Mouse (Mus musculus) E14TG2a.4 (cell line): ENCODE results near the gene Lmo7.
A peak's percentile ranks its signal among the peaks of the same experiment; 100 is the strongest.

ENCODE experiments used
- H3K27me3 ChIP-seq: 2 replicates; pipeline ENCODE4 v1.6.1; 2014; ENCODE audit warnings: low read length, control low read depth; ENCODE audit not compliant: insufficient read depth
- H3K36me3 ChIP-seq: 2 replicates; pipeline ENCODE4 v1.6.1; 2014; ENCODE audit warnings: low read length, control low read depth; ENCODE audit not compliant: insufficient read depth
- H3K4me1 ChIP-seq: replicated peaks from 2 replicates; pipeline ENCODE4 v1.6.1; 2014; ENCODE audit warnings: low read depth, low read length, control low read depth
- H3K4me3 ChIP-seq: replicated peaks from 2 replicates; pipeline ENCODE4 v1.5.1; 2014; ENCODE audit warnings: mild to moderate bottlenecking, low read length
- H3K9me3 ChIP-seq: 2 replicates; pipeline ENCODE4 v1.6.1; 2014; ENCODE audit warnings: low read length, control low read depth
- CTCF ChIP-seq: conservative IDR thresholded peaks from 2 replicates; pipeline ENCODE4 v1.5.1; 2014; ENCODE audit warnings: low read length
- NANOG ChIP-seq: IDR thresholded peaks from 2 replicates; pipeline ENCODE4 v1.6.1; 2014; ENCODE audit warnings: borderline replicate concordance, low read length, mixed read lengths
- POU5F1 ChIP-seq: IDR thresholded peaks from 2 replicates; pipeline ENCODE4 v1.6.1; 2014; ENCODE audit warnings: low read length, borderline replicate concordance

Gene Lmo7

DNA sequence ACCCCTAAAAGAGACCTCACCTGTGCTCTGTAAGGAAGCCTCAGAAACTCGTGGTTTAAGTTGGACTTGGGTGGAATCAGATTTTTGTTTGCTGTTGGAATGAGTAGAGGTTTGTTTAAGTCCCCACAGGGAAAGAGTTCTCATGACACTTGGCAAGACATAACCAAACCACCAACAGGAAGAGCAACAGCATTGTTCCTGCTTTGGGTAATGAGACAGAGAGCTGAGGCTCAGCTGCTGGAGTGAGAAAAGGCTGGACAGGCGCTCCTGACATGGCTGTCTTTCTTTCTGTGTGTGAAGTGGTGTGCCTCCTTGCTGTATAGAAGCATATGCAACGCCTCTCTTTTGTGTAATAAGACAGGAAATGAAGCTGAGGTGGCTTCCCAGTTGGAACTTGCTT is 132.3 kb downstream of the Lmo7 start:
- Histone ChIP-seq H3K36me3 (no peaks in the 10 kb centered on the region), H3K4me1 (no peaks in the 10 kb centered on the region), H3K27me3 (no peaks in the 10 kb centered on the region), H3K9me3 (no peaks in the 10 kb centered on the region), H3K4me3 (no peak overlapping the region)
- TF ChIP-seq POU5F1: no peak
- TF ChIP-seq NANOG: no peak
- TF ChIP-seq CTCF: no peak

DNA sequence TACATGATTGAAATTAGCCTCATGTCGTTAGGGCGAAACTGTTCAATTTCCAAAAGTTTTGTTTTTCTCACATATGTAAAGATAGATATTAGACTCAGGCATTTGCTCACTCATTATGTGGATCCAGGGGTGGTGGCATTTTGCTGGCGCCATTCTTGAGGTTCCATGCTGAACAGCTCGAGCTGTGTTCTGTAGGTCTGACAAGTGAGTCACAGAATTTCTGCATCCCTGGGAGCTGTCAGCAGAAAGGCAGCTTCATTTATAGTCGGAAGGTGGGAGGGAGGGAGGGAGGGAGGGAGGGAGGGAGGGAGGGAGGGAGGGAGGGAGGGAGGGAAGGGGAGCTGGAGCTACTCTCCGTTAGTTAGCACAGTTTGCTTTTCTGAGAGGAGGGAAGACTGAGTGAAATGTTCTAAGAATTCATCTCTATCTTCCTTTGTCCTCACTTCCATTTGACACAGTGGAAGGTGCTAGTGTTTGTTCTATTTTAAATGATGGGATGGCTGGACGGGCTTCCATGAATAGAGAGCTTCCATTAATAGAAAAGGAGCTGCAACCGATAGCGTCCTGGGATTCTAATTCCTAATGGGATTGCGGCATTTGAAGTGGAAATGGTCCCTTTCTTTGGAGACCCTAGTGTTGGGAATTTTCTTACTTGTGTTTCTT is 137.4 kb downstream of the Lmo7 start:
- Histone ChIP-seq H3K27me3 (no peaks in the 10 kb centered on the region), H3K36me3 (no peaks in the 10 kb centered on the region), H3K4me1 (peaks cover 27% of the 10 kb centered on the region), H3K9me3 (no peaks in the 10 kb centered on the region), H3K4me3 (no peak overlapping the region)
- TF ChIP-seq POU5F1 (no peak), NANOG (no peak), CTCF (no peak)

DNA sequence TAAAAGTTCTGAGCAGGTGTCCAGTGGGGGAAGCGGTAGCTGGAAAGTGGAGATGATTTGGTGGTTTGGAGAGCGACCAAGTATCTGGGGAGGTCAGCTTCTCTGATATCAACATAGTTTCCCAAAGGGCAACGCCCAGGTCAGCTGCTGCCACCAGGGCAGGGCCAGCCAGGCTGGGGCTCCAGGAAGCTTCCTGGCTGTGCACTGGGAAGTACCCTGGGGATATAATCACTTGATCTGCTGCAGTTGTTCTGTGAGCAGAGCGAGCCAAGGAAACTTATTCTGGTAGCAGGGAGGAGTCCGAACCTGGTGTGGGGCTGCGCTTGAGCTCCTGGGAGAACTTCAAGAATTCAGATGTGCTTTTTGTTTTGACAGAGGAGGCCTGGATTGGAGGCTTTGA is 139.4 kb downstream of the Lmo7 start:
- Histone ChIP-seq H3K4me1 (peaks cover 27% of the 10 kb centered on the region), H3K4me3 (no peak overlapping the region), H3K27me3 (no peaks in the 10 kb centered on the region), H3K36me3 (no peaks in the 10 kb centered on the region), H3K9me3 (no peaks in the 10 kb centered on the region)
- TF ChIP-seq NANOG (no peak), POU5F1 (no peak), CTCF (no peak)

DNA sequence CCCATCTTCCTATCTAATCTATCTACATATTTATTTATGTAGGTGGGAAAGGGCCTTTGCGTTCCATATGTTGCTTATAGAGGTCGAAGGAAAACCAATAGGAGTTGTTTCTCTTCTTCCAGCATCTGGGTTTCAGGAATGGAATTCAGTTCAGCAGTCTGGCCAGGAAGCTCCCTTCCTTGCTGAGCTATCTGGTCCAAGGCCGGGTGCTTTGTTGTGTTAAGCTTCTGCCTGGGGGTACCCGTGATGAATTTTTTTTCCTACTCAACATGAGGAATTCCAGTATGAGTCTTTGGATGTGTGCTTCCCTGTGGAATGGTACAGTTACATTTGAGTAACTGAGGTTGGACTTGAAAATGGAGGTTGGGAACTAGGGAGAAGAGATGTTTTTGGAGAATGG is 139.9 kb downstream of the Lmo7 start:
- TF ChIP-seq POU5F1 (no peak), CTCF (no peak), NANOG (peak; percentile 23; the same call in 1 of the 2 replicates)

DNA sequence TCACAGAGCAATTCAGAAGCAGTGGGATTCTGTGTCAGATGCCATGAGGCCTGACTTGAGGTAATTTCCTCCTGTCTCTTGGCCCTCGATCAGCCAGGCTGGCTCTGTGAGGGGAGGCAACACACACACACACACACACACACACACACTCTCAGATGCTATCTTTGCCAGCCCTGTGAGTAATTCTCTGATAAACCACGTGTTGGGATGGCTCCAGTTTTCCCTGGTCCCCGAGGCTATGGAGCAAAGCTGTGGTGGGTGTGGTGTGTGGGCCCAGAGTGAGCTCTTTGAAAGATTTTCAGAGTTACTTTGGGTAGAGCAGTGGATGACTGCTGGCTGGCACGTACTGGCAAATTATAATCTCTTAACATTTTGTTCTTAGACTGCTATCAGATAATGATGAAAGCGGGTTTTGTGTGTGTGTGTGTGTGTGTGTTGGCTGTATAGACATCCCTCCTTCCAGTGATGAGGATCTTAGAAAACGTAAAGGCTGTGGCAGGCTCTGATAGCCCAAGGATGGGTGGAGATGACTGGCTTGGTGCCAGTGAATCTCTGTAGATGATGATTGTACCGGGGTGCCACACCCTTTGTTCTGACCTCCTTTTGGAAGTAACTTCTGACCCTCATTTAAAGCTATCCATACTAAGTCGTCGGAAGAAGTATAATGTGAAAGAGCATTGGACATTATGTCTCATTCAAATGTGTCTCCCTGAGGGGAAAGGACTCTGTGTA is 140.6 kb downstream of the Lmo7 start:
- Histone ChIP-seq H3K36me3 (no peaks in the 10 kb centered on the region), H3K4me3 (no peak overlapping the region), H3K4me1 (peaks cover 27% of the 10 kb centered on the region), H3K27me3 (no peaks in the 10 kb centered on the region), H3K9me3 (no peaks in the 10 kb centered on the region)
- TF ChIP-seq CTCF: no peak
- no peak for TF ChIP-seq NANOG
- no peak for TF ChIP-seq POU5F1

More for the DNA sequence above, 139.9 kb downstream of the Lmo7 start:
- H3K4me3 ChIP-seq: no peak overlapping the region
- no peaks in the 10 kb centered on the region for H3K36me3 ChIP-seq
- peaks cover 27% of the 10 kb centered on the region for H3K4me1 ChIP-seq
- no peaks in the 10 kb centered on the region for H3K9me3 ChIP-seq
- no peaks in the 10 kb centered on the region for H3K27me3 ChIP-seq

DNA sequence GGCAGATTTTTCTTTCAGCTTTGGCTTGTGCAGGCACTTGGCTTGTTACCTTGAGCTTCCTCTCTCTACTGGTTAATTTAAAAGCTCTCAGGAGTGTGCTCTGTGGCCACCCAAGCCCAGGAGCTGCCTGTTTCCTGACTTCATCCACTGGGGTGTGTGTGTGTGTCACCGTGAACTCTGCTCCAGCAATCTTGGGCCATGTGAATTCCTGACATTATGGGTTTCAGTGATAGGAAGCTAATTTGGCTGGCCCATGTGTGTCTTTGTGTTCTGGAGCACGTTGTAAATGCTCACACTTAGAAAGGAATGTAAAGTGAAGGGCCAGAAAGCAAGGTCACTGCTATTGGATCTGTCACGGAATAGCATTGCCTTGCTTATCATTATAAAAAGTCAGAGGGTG is 143.1 kb downstream of the Lmo7 start:
- Histone ChIP-seq H3K27me3 (no peaks in the 10 kb centered on the region), H3K4me3 (no peak overlapping the region), H3K36me3 (no peaks in the 10 kb centered on the region), H3K9me3 (no peaks in the 10 kb centered on the region), H3K4me1 (peaks cover 27% of the 10 kb centered on the region)
- TF ChIP-seq NANOG: no peak
- no peak for TF ChIP-seq POU5F1
- TF ChIP-seq CTCF: no peak

DNA sequence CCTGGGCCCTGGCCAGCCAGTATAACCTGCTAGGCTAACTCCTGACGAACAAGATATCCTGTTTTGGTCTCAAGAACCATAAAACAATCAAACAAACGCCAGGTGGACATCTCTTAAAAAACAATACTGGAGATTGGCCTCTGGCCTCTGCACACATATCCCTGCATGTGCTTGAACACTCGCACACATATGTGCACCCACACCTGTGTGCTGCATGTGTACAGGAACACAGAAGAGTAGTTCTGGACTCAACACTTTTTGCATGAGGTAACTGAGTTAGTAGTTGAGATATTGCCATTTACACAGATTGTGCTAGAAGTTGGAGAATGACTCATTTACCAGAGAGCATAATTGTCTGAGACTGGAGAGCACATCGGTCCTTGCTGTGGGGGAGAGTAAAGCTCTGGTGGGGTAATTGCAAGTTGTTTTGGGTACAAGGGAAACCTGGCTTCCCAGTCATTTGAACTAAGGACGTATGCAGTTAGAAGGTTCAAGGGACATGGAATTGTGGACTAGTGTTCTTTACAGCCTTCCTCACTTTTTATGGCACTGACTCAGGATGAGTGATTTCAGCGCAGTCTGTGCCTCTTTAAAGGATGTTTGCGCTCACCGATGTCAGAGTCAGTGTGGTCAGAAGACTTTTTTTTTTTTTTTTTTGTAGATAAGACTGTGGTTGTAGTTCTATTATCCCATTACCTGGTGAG is 148.7 kb downstream of the Lmo7 start:
- Histone ChIP-seq H3K4me3 (no peak overlapping the region), H3K9me3 (no peaks in the 10 kb centered on the region), H3K36me3 (no peaks in the 10 kb centered on the region), H3K27me3 (no peaks in the 10 kb centered on the region), H3K4me1 (no peaks in the 10 kb centered on the region)
- no peak for TF ChIP-seq CTCF
- no peak for TF ChIP-seq NANOG
- no peak for TF ChIP-seq POU5F1

DNA sequence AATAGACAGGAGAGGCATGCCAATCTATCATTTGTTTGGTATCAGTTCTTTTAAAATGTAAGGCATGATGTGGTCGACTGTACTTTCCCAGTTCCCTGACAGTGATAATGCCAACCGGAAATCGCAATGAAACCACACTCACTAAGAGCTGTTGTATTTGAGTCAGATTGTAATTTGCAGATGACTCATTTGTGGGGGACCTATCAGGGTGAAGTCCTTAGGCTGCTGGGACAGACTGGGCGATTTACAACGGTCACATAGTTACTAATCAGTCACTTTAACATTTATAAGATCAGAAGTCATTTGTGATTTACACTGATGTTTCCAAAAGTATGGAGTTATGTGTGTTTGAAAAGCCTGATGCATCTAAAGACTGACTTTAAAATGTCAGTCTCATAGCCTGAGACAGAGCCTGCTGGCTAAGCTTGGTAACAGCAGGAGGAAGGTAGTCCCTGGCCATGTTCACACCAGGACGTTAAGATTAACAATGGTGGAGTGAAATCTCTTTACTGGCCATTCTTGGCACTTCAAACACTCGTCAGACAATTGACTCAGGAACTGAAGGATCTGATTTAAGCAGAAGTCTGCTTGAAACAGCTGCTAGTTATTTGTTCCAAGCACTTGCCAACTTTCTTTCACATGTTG is 149.4 kb downstream of the Lmo7 start:
- H3K9me3 ChIP-seq: no peaks in the 10 kb centered on the region
- no peak overlapping the region for H3K4me3 ChIP-seq
- TF ChIP-seq NANOG (no peak), POU5F1 (no peak), CTCF (no peak)
- no peaks in the 10 kb centered on the region for H3K27me3 ChIP-seq
- H3K36me3 ChIP-seq: no peaks in the 10 kb centered on the region
- H3K4me1 ChIP-seq: no peaks in the 10 kb centered on the region
